Mouse (Mus musculus) spleen, adult 2 months (tissue): ENCODE results near the gene Bbx.

ENCODE experiments used
- CTCF ChIP-seq: fragments of 200-500 bp; IDR thresholded peaks from 2 replicates; pipeline ENCODE4 v1.5.1; 2011; ENCODE audit warnings: mild to moderate bottlenecking, inconsistent platforms; ENCODE audit not compliant: insufficient read depth, insufficient read length, insufficient replicate concordance; ENCODE audit errors: extremely low read depth
- POLR2A ChIP-seq: fragments of 200-500 bp; IDR thresholded peaks from 2 replicates; pipeline ENCODE4 v1.6.1; 2011; ENCODE audit warnings: low read depth, low read length, inconsistent platforms

- no peak for TF ChIP-seq POLR2A
- no peak for TF ChIP-seq CTCF
These were observed 102.5 kb downstream of the Bbx start for GRCm38 (mm10) chr16:50329684-50330083.
